Mouse (Mus musculus): ENCODE results near the gene Jup.

DNA sequence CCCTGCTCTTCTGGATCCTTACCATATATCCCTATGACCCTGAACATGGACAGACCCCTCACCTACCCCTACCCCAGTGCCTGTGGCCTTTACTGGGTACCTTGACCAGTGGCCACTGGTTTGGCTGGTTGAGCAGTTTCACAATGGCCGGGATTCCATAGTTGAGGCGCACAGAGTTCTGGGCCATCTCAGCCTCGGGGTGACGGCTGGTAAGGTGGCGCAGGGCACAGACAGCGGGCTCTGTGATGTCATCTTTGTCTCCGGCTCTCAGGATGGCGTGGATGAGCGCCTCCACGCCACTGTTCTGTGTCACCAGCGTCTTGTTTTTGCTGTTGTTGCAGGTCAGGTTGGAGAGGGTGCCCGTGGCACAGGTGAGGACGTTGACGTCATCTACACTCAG, 19.6 kb downstream of the Jup start:
- TF ChIP-seq CTCF (IDR thresholded peaks at IDR 0.05; ENCODE audit: low read depth) (no peak), EP300 (IDR thresholded peaks at IDR 0.05; ENCODE audit: low read depth) (no peak)
